In the genomic region with DNA sequence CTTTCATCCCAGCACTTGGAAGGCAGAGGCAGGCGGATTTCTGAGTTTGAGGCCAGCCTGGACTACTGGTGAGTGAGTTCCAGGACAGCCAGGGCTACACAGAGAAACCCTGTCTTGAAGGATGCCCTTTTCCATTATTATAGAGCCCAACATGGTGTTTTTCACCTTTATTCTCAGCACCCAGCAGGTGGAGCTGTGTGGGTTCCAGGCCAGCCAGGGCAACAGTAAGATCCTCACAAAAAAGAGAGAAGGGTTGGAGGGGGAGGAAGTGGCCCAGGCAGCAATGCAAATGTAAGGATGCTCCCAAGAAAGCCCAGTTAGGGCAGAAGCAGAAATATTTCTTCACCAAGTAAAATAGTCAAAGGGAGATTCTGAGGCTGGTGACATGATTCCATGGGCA, we compare ENCODE assay signal across 22 mouse cellular contexts. TPM values are rescaled to one million over a fixed set of nuclear protein-coding genes. Genes with fewer than 3 reads are reported as not detected.
DNase-seq lines count a peak whose midpoint lies in the region; ATAC-seq and TF ChIP-seq lines count a peak whose summit lies in the region.
"Had no signal": no experiment of that assay in that cellular context is flagged by ENCODE, and none has a peak within 500 bp of the region (broad histone marks: within the 10 kb centered on the region; RNA-seq: fewer than 3 reads in every experiment).

No protein-coding gene starts in this region.

- DNase-seq in CD4-positive, CD25-positive, alpha-beta regulatory T cell, adult 2 months (ENCODE audit: low read depth, low spot score) = peak; percentile 43
- DNase-seq in liver, embryonic 14.5 days (ENCODE audit: low read depth in 3 of 3, low spot score in 3 of 3) = no peak
- no peak for DNase-seq in liver, embryonic 11.5 days (ENCODE audit: low spot score)
- DNase-seq in thymus, postnatal 4 days = peak; percentile 44
- no peak for DNase-seq in thymus, postnatal 14 days
- no peak for DNase-seq in spleen, adult 18-20 months
- no peak for DNase-seq in frontal cortex, postnatal 36 days (ENCODE audit: low spot score in 2 of 2)
- DNase-seq: adrenal gland, postnatal 14 days; cerebellum, adult 11 months; gastrocnemius, postnatal 36 days; kidney, adult 9 months; right cerebral cortex, postnatal 14 days had no signal

- no peaks in the 10 kb centered on the region for H3K27me3 ChIP-seq in liver, embryonic 14.5 days (ENCODE audit: control insufficient read depth, insufficient read depth, low read length)
- H3K27me3 ChIP-seq in liver, embryonic 11.5 days (replicated peaks; ENCODE audit: control insufficient read depth, insufficient read depth, low read length) = peaks cover 3% of the 10 kb centered on the region; the same call in 1 of the 2 replicates
- H3K27me3 ChIP-seq: embryonic facial prominence, embryonic 15.5 days; lung, embryonic 15.5 days; midbrain, embryonic 12.5 days; neural tube, embryonic 15.5 days; Patski; stomach, embryonic 15.5 days had no signal

- 48% methylated on average over 1 of the region's 1 CpGs for WGBS in liver, embryonic 14.5 days (ENCODE audit: insufficient replicate concordance)
- WGBS in liver, embryonic 11.5 days = 75% methylated on average over 1 of the region's 1 CpGs

- H3K4me2 ChIP-seq in liver, embryonic 14.5 days (ENCODE audit: low read depth) = no peak overlapping the region
- no peak overlapping the region for H3K4me2 ChIP-seq in liver, embryonic 11.5 days
- H3K4me2 ChIP-seq: embryonic facial prominence, embryonic 15.5 days; lung, embryonic 15.5 days; midbrain, embryonic 12.5 days; neural tube, embryonic 15.5 days; stomach, embryonic 15.5 days had no signal

- no peak for TF ChIP-seq EP300 in liver, embryonic 14.5 days (IDR thresholded peaks at IDR 0.05; ENCODE audit: low read depth)

- H3K4me1 ChIP-seq in liver, embryonic 14.5 days (replicated peaks; ENCODE audit: control insufficient read depth in 2 of 2, insufficient read depth in 2 of 2, low read length in 1 of 2) = 0 out of 4 replicates have a peak, but pooled peaks cover 0 to 3% of the 10 kb centered on the region in 2 experiments
- no peaks in the 10 kb centered on the region for H3K4me1 ChIP-seq in liver, embryonic 11.5 days (replicated peaks; ENCODE audit: control insufficient read depth, insufficient read depth, low read length)
- H3K4me1 ChIP-seq: stomach, embryonic 15.5 days had no signal

- ATAC-seq in CD4-positive, CD25-positive, alpha-beta regulatory T cell, adult 4 months = no peak
- no peak for ATAC-seq in liver, embryonic 14.5 days (ENCODE audit: insufficient read depth)
- ATAC-seq in liver, embryonic 11.5 days (replicated peaks; ENCODE audit: low FRiP score) = no peak
- ATAC-seq: forebrain, embryonic 16.5 days; Patski had no signal

- no peaks in the 10 kb centered on the region for H3K36me3 ChIP-seq in liver, embryonic 14.5 days (replicated peaks; ENCODE audit: control insufficient read depth, insufficient read depth, low read depth)
- no peaks in the 10 kb centered on the region for H3K36me3 ChIP-seq in liver, embryonic 11.5 days (ENCODE audit: control insufficient read depth, insufficient read depth, low read length)
- H3K36me3 ChIP-seq: embryonic facial prominence, embryonic 15.5 days; hindbrain, embryonic 10.5 days; lung, embryonic 15.5 days; midbrain, embryonic 12.5 days; neural tube, embryonic 15.5 days; stomach, embryonic 15.5 days had no signal

- no peak overlapping the region for H3K4me3 ChIP-seq in liver, embryonic 14.5 days (ENCODE audit: insufficient read depth in 1 of 2, low read depth in 2 of 2, low read length in 2 of 2)
- H3K4me3 ChIP-seq in liver, embryonic 11.5 days (ENCODE audit: low read depth, low read length) = no peak overlapping the region
- H3K4me3 ChIP-seq: embryonic facial prominence, embryonic 15.5 days; hindbrain, embryonic 10.5 days; lung, embryonic 15.5 days; midbrain, embryonic 12.5 days; myocyte; neural tube, embryonic 15.5 days; stomach, embryonic 15.5 days had no signal

- TF ChIP-seq CTCF in liver, embryonic 14.5 days (IDR thresholded peaks at IDR 0.05; ENCODE audit: low read depth) = peak; percentile 41; the same call in 1 of the 2 replicates

- H3K27ac ChIP-seq in liver, embryonic 14.5 days = no peak overlapping the region
- no peak overlapping the region for H3K27ac ChIP-seq in liver, embryonic 11.5 days (ENCODE audit: low read depth, low read length)
- H3K27ac ChIP-seq: embryonic facial prominence, embryonic 15.5 days; hindbrain, embryonic 10.5 days; lung, embryonic 15.5 days; midbrain, embryonic 12.5 days; neural tube, embryonic 15.5 days; stomach, embryonic 15.5 days had no signal

- H3K9me3 ChIP-seq in liver, embryonic 14.5 days (ENCODE audit: control insufficient read depth, low read length) = no peaks in the 10 kb centered on the region
- no peaks in the 10 kb centered on the region for H3K9me3 ChIP-seq in liver, embryonic 11.5 days (ENCODE audit: control insufficient read depth, low read length)
- H3K9me3 ChIP-seq: embryonic facial prominence, embryonic 15.5 days; hindbrain, embryonic 10.5 days; lung, embryonic 15.5 days; midbrain, embryonic 12.5 days; neural tube, embryonic 15.5 days; stomach, embryonic 15.5 days had no signal

- H3K9ac ChIP-seq in liver, embryonic 14.5 days (replicated peaks) = no peak overlapping the region
- no peak overlapping the region for H3K9ac ChIP-seq in liver, embryonic 11.5 days (ENCODE audit: low read depth, low read length)
- H3K9ac ChIP-seq: embryonic facial prominence, embryonic 15.5 days; lung, embryonic 15.5 days; midbrain, embryonic 12.5 days; neural tube, embryonic 15.5 days; stomach, embryonic 15.5 days had no signal

RNA-seq across cellular contexts. Expression of gene Slc4a5, which starts 44.9 kb away (rescaled TPM):
- polyA plus RNA-seq in CD4-positive, CD25-positive, alpha-beta regulatory T cell, adult 4 months (2017; shearing (Covaris generic)) = 1 to 10 TPM in 1 of 2 experiments, under 1 TPM in 1; 0.75 to 1.1 TPM
- polyA plus RNA-seq in liver, embryonic 14.5 days (2012; rRNA removed) = 1.1 and 1.4 TPM in 2 replicates
- 0.52 and 0.73 TPM in 2 replicates for polyA plus RNA-seq in liver, embryonic 14.5 days (2014; fragmentation: Nextera tagmentation; extraction: Ambion mirVana)
- polyA plus RNA-seq in liver, embryonic 11.5 days (2014; fragmentation: Nextera tagmentation; extraction: Ambion mirVana) = 0.23 and 0.41 TPM in 2 replicates

Comparison
In these comparisons a context has a peak if more than half of its experiments do, and no peak if none do; other contexts are left out.
1. DNase-seq: peak in CD4-positive, CD25-positive, alpha-beta regulatory T cell, adult 2 months (single experiment) and thymus, postnatal 4 days (single experiment); none in liver, embryonic 14.5 days (0 of 3), liver, embryonic 11.5 days (single experiment), thymus, postnatal 14 days (single experiment), spleen, adult 18-20 months (0 of 2) and frontal cortex, postnatal 36 days (0 of 2).